Mouse (Mus musculus): ENCODE results near the gene Nr1d1. TPM values are rescaled to one million over a fixed set of nuclear protein-coding genes. Genes with fewer than 3 reads are reported as not detected.

The Nr1d1 gene
- total RNA-seq, 2 experiments from 2014 or later = 226 to 232 TPM

- DNase-seq (ENCODE audit: low spot score in 2 of 2) = peak; percentile 76 to 79
Observed at GRCm38 (mm10) chr11:98788550-98789218, 13.6 kb upstream of the Nr1d1 start.

GRCm38 (mm10) chr11:98788139-98788538 is 13.0 kb upstream of the Nr1d1 start:
- no peak for DNase-seq (ENCODE audit: low spot score in 2 of 2)

DNA sequence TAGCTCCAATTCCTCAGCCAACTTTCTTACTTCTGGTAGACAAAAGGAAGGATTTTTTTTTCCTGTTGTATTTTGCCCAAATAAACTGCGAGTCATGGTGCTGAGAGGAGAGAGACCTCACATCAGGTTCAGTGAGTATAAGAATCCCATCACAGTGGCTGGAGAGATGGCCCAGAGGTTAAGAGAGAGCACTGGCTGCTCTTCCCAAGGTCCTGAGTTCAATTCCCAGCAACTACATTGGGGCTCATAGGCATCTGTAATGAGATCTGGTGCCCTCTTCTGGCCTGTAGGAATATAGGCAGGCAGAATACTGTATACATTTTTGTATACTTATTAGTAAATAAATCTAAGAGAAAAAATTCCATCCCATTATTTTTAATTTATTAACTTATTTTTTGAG is 12.6 kb upstream of the Nr1d1 start:
- no peak for DNase-seq (ENCODE audit: low spot score in 2 of 2)

DNA sequence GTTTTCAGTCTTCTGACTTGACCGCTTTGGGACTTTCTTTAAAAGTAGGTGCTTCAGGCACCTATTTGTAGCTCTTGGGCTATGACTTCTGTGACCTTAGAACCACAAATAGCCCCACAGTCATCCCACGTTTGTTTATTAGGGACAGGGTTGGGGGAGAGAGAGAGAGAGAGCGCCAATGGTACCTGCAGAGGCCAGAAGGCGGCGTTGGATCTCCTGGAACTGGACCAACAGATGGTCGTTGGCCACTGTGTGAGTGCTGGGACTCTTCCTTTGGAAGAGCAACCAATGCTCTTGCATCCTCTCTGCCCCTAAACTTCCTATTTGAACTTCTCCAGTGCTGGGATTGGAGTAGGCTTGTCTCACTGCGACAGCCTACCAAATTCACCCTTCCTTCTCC is 12.1 kb upstream of the Nr1d1 start:
- no peak for DNase-seq (ENCODE audit: low spot score in 2 of 2)

GRCm38 (mm10) chr11:98786359-98787214 is 11.5 kb upstream of the Nr1d1 start:
- peak; percentile 93 to 96 for DNase-seq (ENCODE audit: low spot score in 2 of 2)

- peak; percentile 62 to 65 for DNase-seq (ENCODE audit: low spot score in 2 of 2)
Observed at GRCm38 (mm10) chr11:98785772-98786281, 10.7 kb upstream of the Nr1d1 start.

- DNase-seq (ENCODE audit: low spot score in 2 of 2) = no peak
Observed at GRCm38 (mm10) chr11:98785214-98785613, 10.1 kb upstream of the Nr1d1 start.

DNA sequence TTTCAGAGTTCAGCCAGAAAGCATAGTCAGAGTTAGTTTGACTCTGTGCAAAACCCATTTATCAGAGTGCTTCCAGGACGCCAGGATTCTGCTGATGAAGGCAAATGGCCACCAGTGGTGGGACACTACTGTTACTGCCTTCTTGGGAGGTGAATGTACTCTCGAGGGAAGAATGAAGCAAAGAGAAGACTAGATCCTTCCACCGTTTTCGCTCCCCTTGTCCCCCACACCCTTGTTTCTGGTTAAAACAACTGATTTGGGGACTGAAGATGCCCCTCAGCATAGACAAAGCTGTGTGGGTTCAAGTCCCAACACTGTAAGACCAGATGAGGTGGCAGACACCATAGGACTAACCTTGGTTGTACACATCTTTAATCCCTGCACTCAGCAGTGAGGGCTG is 9.0 kb upstream of the Nr1d1 start:
- peak in 1 of 2 experiments; percentile 15 for DNase-seq (ENCODE audit: low spot score in 2 of 2)

DNA sequence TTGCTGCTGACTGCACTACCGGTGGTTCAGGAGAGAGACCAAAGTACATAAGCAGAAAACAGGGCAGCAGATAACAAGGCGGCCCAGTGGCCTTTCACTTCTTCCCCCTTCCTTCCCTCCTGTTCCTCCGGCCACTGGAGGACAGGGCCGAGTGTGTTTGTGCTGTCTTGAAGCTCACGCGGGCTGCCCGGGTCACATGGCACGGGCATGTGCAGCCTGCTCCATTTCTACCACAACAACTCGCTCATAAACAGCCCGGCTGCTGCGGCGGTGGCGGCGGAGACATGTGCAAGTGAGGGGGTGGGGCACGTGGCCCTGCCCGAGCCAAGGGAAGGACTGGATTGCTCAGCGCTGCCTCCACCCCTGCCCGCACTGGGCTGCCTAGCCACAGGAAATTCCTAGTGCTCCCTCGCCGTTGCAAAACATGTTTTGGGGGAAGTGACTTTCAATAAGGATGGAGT is 8.1 kb upstream of the Nr1d1 start:
- peak; percentile 95 to 97 for DNase-seq (ENCODE audit: low spot score in 2 of 2)

DNA sequence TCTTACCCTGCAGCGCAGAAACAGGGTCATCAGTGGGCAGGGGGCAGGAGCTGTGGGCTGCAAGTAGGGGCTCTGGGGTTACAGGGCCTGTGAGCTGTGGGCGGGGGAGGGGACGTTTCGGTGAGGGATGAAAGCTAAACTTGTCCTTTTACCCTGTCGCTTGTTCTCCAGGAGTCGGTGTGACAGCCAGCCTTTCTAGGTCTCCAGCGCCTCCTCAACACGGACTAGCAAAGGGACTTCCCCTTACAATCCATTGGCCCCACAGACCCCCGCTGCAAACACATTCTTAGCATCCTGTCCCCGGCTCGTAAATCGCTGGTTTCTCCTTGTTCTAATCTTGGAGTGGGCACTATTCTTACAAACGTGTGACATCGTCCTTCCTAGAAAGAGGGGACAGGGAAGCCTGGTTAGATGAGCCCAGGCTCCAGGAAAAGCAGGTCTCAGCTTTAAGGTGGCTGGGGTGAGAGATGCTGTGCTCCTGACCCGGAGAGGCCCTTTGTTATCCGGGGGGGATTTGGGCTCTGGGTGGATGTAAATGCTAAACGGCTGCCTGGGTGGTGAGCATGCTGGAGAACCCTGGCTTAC is 7.6 kb upstream of the Nr1d1 start:
- peak in 1 of 2 experiments; percentile 33 for DNase-seq (ENCODE audit: low spot score in 2 of 2)

DNA sequence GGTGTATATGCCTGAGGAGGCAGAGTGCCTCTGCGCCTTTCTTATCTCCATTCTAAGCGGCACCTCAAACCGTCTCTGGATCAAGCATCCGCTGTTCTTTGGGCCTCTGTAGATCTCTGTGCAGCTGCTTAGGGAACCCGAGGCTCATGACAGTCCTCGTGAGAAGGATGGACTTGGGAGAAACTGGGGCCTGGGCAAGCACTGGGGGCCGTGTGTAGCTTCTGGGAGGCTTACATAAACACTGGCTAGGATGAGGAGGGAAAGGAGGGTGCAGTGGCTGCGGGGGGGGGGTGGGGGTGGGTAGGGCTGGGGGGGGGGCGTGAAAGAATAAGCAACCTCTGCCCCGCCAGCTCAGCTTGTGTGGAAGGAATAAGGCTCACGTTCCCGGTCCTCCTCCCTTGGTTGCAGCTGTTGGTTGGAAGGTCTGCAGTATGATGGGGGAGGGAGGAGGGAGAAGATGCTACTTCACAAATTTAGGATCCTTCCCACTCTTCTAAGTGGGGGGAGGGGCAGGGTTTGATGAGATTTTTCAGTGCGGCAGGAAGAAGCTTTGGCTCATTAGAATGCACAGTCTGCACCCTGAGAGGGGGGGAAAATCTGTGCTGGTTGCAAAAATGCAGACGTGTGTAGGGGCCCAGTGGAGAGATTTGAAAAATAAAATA is 6.8 kb upstream of the Nr1d1 start:
- no peak for DNase-seq (ENCODE audit: low spot score in 2 of 2)

DNA sequence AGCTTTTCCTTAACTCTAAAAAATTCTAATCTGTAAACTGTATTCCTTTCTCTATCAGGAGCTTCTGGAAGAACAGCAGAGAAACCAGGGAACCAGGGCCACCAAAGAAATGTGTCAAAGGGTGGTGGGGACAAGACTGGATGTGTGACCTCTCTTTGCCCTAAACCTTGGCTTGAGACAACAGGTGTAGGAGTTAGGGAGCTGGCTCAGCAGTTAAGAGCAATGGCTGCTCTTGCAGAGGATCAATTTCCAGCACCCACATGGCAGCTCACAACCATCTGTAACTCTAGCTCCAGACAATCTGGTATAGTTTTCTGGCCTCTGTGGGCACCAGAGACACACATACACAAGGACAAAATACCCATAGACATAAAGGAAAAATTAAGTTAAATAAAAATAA is 2.8 kb upstream of the Nr1d1 start:
- DNase-seq (ENCODE audit: low spot score in 2 of 2) = no peak

GRCm38 (mm10) chr11:98776843-98777590 is 1.9 kb upstream of the Nr1d1 start:
- DNase-seq (ENCODE audit: low spot score in 2 of 2) = peak; percentile 59 to 73

- no peak for DNase-seq (ENCODE audit: low spot score in 2 of 2)
Observed at GRCm38 (mm10) chr11:98776052-98776764, 1.1 kb upstream of the Nr1d1 start.

DNA sequence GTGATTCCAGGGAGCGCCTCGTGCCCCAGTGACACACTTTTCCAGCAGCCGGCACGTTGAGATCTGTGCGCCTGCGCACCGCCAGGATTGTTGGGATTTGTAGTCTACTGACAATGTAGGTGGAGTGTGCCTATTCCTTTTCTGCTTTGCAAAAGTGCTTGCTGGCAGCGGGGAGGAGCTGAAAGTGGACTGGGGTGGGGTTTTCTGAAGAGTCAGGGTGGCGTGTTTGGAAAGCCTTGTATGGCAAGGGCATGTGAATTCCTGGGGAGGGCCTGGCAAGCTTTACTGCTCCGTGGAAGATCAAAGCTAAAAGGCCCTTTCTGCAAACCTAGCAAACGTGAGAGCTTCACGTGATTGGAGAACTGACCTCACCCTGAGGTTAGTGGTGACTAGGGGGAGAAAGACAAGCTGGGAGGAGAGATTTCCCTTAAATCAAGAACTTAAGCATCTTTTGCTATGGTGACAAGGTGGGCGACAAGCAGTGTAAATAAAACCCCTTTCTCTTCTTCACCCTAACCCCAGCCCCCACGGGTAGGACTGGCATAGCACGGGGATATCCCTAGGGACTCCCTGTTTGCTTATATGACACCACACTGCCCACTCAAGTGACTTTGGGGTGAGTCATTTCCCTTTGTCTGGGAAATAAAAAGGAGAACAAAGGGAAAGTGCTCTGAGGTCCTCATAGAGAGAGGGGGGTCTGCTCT is 367 bp upstream of the Nr1d1 start:
- peak in 1 of 2 experiments; percentile 99 for DNase-seq (ENCODE audit: low spot score in 2 of 2)

DNA sequence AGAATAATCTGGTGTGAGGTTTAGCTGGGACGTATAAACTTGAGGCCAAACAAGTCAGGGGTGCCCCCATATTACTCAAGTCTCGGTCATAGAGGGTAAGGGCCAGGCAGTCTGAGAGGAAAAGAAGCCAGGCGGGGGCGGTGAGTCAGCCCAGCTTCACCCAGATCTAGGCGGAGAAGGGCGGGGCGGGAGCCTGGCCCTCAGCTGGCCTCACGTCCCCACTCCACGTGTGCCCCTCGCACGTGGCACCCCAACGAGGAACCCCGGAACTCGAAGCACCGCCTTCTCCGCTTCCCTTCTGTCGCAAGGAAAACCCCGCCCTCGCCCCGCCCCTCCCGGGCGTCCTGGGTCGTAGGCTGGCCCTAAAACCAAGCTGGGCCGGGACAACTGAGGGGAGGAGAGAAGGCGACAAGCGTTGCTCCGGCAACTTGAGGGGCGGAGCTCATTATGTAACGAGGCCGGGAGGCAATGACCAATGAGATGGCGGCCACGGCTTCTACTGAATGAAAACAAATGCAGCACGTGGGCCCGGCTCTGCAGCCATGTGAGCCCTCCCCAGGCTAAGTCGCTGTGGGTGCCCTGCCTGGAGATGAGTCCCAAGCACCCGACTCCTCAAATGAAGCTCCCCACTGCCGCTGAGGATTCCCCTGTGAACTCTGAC is 1.4 kb downstream of the Nr1d1 start:
- peak; percentile 99 to 100 for DNase-seq (ENCODE audit: low spot score in 2 of 2)

DNA sequence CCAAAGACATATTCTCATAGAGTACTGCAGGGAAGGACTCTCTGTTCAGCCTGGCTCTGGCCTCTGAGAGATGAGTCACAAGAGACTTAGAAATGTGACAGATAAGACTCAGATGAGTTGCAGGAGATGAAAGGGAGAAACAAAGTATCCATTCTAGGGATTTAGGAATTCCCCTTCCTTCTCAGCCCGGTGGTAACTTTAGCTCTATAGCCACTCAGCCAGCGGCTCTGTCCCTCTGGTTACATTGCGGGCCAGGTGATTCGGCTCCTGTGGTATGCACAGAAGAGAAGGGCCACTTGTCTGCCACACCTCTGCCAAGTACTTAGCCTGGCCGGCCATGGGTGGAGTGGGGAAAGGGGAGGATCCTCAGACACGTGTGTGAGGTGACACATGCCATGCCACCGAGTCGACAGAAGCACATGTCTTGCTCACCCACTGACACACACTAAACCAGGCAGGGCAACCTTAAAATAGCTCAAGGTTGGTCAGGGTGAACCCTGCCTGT is 2.4 kb downstream of the Nr1d1 start:
- peak; percentile 67 to 73 for DNase-seq (ENCODE audit: low spot score in 2 of 2)

GRCm38 (mm10) chr11:98771844-98772525 is 3.1 kb downstream of the Nr1d1 start:
- peak in 1 of 2 experiments; percentile 41 for DNase-seq (ENCODE audit: low spot score in 2 of 2)

Measured in adrenal gland, adult 18-20 months (tissue).